Mouse (Mus musculus) lung, postnatal 0 days (tissue): ENCODE data around the gene Zfp385c.

Experiments used
- CTCF ChIP-seq: IDR thresholded peaks from 2 replicates; pipeline ENCODE4 v1.5.1; 2016; ENCODE audit warnings: antibody characterized with exemption, mild to moderate bottlenecking
- EP300 ChIP-seq: IDR thresholded peaks from 2 replicates; pipeline ENCODE4 v1.6.1; 2016; ENCODE audit warnings: antibody characterized with exemption, mild to moderate bottlenecking, control low read depth

- no peak for TF ChIP-seq CTCF
- no peak for TF ChIP-seq EP300
Observed at GRCm38 (mm10) chr11:100603155-100603554, 89.1 kb downstream of the Zfp385c start.
